Mouse (Mus musculus): Measurements from ENCODE around the gene Gm17018. TPM values are rescaled to one million over a fixed set of nuclear protein-coding genes. Genes with fewer than 3 reads are reported as not detected.

The Gm17018 gene
- total RNA-seq (2021) = 10 to 100 TPM; 55.2 to 55.4 TPM
- long read RNA-seq, experiment 1, transcript Gm17018-201 (6 exons, 1,353 nt) = major isoform, 31 of 46 reads
- long read RNA-seq, experiment 1, partial matches to known transcripts = 3 of 46 reads
- long read RNA-seq, experiment 1, other reads (novel, unspliced or antisense) = 12 of 46 reads
- long read RNA-seq, experiment 2, transcript Gm17018-201 (6 exons, 1,353 nt) = major isoform, 92 of 130 reads
- long read RNA-seq, experiment 2, partial matches to known transcripts = 5 of 130 reads
- long read RNA-seq, experiment 2, other reads (novel, unspliced or antisense) = 33 of 130 reads

DNA sequence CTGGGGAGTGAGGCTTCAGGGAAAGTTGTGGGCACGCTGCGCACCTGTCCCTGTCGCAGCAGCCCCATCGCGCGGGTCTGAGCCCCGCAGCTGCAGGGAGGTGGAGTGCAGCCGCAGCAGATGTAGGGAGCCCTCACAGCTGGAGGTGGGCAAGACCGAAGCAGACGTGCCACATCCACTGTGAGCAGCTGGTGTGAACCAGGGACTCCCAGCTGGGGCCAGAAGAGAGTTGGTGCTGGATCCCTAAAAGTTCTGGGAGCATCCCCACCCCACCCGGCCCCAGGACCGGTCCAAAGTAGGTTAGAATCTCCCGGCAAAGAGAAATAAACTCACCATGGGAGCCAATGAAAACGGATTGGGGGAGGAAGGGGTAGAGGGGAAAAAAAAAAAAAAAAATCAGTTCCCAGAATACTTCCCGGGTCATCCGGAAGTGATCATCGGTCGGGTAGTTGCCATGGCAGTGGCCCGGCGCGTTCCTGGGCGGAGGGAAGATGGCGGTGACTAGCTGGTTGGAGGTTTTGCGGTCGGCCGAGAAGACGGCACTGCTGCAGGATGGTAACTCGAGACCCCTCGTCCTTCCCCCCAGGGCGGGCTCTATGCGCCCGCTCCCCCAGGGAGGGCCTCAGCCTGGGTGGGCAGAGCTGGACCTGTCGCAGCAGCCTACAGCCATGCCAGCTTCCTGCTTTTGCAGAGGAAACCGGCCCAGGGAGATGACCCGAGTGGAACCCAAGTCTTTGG is at the start of gene Gm17018, which contains the start of gene Poll:
Gm17018 (plus strand) TSS at position 463 of the 738 bp plus-strand sequence.
Poll (minus strand) TSS at position 379 of the 738 bp plus-strand sequence.
- peak; percentile 79 to 87 for DNase-seq (ENCODE audit: low spot score in 2 of 2)

DNA sequence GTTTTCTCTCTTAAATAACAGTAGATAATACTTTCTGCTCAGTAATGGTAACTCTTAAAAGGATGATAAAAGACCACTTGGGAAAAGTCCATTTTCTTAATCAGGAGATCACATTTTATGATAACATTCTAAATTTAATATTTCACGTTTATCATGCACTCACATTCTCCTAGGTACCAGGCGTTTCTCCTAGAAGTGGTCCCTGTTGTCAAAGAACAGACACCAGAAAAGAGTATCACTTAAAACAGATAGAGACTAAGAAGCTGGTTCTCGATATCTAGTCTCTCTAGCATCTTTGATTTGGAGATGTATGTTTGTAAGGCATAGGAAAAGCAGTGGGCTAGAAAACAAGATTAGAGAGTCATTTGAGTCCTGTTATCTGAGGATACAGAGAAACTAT is 49.7 kb upstream of the Gm17018 start:
- DNase-seq (ENCODE audit: low spot score in 2 of 2) = no peak

DNA sequence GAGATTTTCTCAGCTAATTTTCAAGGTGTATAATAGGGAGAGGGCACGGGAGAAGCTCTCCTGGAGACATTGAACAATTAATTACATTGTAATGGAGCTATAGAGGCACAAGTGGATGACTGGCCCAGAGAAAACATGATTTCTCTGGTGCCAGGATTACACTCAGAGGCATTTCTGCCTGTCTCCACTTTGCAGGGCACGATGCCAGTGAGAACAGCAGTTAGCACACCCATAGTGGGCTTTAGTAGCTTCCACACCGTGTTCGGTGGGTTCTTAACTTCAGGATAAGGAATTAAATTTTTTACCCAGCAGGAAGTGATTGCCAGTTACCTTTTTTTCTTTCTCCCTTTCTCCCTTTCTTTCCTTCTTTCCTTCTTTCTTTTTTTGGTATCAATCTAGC is 49.0 kb upstream of the Gm17018 start:
- no peak for DNase-seq (ENCODE audit: low spot score in 2 of 2)

DNA sequence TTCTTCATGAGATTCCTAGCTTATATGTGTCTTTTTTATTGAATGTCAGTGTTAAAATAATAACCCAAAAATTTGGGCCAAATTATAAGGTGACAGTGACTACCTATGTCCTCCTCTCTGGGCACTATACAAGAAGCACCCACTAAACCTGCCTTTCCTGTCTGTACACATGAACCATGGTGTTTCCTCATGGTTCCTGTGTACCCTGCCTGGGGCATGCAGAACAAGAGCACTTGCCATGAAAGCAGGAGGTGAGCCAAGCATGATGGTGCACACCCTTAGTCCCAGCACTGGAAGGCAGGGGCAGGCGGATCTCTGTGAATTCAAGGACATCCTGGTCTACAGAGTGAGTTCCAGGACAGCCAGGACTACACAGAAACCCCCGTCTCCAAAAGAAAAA is 45.1 kb upstream of the Gm17018 start:
- no peak for DNase-seq (ENCODE audit: low spot score in 2 of 2)

DNA sequence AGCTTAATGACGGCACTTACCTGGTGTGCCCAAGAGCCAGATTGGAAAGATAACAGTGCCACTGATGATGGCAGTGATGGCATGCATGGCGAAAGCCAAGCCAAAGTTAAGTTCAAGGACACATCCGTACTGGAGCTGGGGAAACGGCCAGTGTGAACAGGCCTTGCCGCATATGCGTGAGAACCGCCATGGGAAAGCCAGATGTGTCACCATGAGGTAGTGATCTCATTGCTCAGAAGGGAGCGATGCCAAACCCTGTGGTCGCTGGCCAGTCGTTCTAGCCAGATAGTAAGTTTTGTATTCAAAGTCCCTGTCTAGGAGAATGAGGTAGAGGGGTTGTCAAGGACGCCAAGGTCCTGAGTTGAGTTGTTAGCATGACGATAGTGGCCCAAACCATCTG is 44.2 kb upstream of the Gm17018 start:
- no peak for DNase-seq (ENCODE audit: low spot score in 2 of 2)

DNA sequence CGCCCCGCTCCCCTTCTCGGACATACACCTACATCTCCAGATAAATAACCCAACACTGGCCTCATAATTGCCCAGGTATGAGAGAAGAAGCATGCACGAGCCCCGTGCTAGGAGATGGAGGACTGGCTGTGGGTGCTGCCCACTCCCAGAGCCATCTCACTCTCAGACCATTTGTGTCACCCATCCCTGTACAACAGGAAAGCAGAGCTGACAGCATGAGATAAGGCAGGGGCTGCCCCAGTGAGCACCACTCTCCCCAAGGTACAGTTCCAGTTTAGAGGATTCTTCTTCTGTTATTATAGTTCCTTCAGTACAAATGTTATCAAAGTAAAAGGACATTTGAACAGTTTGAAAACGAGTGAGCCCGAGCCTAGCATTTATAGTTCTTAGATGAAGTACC is 33.0 kb upstream of the Gm17018 start:
- DNase-seq (ENCODE audit: low spot score in 2 of 2) = no peak

DNA sequence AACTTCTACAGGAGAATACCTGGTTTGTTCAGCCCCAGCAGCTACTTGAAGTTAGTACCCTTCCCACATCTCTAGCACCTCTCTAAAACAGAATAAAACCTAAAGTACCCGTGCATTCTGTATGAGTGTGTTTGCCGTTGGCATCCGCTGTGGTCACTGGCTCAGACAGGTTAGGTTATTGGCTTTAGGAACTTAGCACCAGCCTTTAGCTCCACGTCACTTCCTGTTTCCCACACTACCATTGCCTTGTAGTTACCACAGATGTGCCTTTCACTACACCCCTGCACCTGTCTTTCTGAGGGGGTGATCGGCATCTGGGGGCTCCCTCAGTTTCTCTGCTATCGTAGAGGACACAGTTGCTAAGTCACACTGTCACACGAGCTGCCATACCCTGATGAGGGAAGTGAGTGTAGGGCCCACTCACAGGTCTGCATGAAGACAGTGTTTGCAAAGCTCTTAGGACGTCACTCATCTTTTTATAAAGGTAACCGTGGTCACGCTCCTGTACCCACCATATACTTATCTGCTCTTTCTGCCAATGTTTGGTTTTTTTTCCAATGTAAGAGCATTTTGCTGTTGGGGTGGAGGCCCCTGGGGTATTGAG is 32.4 kb upstream of the Gm17018 start:
- DNase-seq (ENCODE audit: low spot score in 2 of 2) = no peak

DNA sequence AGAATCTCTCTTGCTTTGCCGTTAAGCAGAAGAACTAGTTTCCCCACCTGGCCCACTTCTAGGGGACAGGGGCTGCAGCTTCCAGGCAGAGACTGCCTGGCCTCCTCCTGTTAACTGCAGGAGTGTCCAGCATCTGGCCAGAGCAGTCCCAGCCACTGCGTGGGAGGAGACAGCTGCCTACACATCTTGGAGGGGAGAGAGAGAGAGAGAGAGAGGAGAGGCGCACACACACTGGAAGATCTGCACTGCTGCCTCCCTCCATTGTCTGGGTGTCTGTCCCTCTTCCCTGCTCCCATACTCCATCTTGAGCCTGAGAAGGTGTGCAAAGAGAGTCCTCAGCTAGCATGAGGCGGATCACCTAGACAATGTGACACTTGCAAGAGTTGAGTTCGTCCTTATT is 31.1 kb upstream of the Gm17018 start:
- DNase-seq (ENCODE audit: low spot score in 2 of 2) = no peak

DNA sequence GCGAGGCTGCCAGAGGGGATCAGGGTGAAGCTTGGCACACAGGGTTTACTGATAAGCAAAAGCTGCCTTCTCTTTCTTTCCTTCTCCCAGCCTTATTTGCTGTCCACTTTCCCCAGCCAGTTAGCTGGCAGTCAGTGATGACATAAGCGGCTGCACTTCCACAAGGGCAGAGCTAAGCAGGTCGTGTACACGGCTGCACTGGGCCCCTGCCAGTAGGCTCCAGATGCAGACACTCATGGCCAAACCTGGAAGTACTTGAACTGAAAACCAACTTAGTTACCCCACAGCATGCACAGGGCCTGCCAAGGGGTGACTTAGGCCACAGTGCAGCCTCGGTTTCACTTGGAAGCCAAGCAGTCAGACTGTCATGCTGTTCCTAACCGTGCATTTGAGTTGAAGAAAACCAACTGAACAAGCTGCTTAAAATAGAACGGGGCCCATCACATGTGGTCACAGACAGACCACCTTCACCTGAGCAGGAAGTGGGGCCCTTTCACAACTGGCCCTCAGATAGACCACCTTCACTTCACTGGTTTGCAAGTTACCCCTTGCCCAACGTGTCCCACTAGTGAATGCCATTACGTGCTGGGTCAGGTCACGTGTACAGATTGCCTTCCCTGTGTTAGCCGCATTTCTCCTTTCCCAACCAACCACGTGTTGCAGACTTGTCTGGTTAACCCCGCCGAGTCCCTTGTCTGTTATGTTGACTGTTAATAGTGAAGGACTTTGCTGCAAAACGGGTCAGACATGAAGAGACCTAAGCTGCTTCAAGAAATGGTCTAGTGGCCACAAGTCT is 30.0 kb upstream of the Gm17018 start:
- no peak for DNase-seq (ENCODE audit: low spot score in 2 of 2)

DNA sequence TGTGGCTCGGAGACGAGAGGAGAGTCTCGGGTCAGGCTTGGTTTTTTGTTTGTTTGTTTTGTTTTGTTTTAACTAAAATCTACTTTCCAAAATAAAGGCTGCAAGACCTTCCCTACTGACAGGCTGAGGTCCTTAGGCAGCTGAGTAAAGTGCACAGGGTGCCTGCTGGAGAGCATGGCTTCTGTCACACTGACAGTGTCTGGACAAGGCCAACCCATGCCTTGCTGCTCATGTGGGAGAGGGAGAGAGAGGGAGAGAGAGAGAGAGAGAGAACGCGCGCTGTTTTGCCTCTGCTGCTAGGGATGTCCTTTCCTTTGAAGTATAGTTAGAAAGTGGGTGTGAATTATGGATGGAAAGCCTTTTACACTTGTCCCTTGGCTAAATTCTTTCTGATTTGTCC is 28.9 kb upstream of the Gm17018 start:
- no peak for DNase-seq (ENCODE audit: low spot score in 2 of 2)

DNA sequence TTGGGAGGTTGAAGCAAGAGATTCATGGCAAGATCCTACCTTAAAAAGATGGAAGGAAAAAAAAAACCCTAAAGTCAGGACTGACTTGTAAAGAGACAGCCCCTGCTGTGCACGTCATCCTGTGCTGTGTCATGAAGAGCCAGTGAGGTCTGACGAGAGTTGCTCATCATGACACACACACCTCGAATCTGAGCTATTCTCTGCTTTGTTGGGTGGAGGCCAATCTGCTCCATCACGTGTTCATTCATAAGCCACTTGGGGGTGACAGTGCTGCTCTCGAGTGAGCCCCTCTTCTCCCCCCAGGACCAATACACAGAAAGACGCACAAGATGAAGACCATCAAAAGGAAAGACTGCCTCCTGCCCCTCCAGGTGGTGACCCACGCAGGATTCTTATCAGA is 26.8 kb upstream of the Gm17018 start:
- no peak for DNase-seq (ENCODE audit: low spot score in 2 of 2)

DNA sequence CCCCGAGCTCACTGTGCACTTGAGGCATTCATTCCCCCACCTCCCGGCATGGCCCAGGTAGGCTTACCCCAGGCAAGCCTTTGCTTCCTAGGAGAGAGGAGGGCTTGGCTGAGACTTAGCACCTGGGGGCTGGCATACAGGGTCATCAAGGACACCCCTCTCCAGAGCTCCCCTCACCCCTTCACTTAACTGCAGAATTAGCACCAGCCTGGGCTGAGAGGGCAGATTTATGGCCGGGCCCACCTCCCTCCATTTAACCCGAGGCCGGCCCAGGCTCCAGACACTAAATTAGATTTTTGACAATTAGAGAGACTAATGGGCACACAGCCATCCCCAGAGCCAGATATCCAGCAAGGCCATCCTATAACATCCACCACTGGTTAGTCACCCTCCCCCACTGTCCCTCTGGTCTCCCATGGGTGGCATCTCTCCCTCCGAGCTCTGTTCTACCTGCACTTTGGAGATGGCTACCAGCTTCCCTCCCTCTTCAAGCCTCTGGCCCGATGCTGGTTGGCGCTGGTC is 25.1 kb upstream of the Gm17018 start:
- no peak for DNase-seq (ENCODE audit: low spot score in 2 of 2)

DNA sequence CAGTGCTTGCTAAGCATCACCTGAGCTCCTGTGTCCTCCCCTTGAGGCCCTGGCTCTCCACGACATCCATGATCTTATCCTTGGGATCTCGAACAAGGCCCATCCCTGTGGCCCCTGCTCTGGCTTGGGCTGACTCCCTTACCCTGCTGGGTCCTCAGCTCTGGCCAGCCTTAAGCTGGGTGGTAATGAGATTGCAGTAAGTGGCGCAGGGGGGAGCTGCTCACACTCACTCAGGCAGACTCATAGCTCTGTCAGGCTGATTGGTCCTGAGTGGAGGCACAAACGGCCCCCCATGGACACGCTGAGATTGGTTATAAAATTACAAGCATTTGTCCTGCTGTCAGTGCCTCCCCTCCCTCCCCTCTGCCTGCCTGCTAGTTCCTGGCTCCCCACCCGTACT is 24.5 kb upstream of the Gm17018 start:
- no peak for DNase-seq (ENCODE audit: low spot score in 2 of 2)

DNA sequence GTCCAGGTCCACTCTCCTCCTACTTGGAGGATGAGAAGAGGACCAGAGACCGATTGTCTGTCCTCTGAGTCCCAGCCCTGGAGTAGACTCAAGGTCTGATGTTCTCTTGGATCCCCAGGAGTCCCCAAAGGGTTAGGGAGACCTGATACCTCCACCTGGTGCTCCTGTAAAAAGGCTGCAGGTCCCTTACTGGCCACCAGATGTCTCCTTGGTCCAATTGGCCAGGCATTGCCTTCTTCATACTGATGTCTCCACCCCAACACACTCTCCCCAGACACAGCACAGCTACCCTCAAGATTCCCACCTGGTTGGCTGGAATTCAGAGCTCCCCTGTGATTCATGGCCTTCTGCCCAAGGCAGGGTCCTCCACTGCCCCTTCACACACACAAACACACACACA is 22.9 kb upstream of the Gm17018 start:
- no peak for DNase-seq (ENCODE audit: low spot score in 2 of 2)

DNA sequence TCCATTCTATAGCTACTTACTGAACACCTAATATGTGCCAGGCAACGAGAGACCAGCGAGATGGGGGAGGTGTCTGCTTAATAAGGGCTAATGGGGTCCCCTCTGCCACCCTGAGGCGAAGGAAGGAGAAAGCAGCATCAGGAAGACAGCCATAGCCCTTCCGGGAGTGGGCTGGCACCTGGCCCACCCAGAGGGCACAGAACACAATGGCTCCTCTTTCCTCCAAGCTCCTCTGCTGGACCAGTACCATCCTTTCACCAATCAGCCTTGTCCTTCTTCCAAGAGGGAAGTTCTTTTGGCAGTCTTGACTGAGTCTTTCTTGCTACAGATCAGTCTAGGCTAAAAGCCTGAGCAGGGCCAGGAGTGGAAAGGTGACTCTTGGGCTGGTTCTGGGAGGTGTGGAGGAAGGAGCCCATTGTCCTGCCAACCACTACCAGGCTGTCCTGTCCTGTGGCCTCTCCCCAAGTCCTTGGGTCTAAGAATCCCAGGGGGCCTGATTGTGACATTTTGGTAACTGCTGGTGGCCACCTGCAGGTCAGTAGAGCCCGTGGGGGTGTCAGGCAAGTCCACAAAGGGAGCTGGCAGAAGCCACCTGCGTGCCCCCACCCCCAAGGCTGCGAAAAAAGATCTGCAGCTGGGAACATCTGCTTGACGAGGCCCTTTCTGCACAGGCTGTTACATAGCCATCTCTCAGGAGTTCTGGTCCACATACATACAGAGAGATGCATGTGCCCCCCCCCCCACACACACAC is 19.6 kb upstream of the Gm17018 start:
- peak; percentile 36 to 53 for DNase-seq (ENCODE audit: low spot score in 2 of 2)

DNA sequence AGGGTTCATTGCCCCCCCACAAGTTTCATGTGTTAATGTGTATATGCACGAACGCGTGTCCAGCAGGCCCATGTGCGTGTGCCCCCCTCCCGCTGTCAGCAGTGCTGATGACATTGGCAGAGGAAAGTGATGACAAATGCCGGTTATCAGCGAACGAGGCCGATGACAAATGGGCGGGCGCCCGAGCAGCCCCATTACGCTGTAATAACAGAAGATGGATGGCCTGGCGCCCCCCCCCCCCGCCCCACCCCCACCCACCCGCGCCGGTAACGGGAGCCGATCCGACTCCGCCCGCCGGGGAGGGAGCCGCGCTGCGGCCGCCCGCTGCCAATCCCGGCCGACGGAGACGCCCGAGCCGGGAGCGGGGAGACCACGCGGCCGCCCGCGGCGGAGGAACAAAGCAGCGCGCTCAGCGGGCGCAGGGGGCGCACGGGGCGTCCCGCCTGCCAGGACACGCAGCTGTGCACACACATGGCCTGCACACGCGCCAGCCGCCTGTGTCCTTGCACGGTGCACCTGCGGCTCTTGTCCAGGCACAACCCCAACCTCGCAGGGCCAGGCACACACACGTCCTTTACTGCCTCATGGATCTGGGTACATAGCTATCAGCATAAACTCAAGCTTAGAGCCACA is 18.9 kb upstream of the Gm17018 start:
- peak; percentile 53 to 68 for DNase-seq (ENCODE audit: low spot score in 2 of 2)

DNA sequence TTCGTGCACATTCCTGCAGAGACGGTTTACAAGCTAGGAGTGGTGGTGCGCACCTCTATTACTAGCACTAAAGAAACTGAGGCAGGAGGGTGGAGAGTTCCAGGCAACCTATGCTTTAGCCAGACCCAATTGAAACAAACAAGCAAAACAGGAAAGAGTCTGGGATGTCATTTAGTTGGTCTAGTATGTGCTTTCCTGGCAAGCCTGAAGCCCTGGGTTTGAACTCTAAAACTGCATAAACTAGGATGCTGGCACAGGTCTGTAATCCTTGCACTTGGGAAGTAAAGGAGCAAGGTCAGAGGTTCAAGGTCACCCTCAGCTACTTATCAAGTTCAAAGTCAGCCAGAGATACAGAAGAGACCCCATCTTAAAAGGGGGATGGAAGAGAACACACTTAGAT is 18.4 kb upstream of the Gm17018 start:
- DNase-seq (ENCODE audit: low spot score in 2 of 2) = no peak

DNA sequence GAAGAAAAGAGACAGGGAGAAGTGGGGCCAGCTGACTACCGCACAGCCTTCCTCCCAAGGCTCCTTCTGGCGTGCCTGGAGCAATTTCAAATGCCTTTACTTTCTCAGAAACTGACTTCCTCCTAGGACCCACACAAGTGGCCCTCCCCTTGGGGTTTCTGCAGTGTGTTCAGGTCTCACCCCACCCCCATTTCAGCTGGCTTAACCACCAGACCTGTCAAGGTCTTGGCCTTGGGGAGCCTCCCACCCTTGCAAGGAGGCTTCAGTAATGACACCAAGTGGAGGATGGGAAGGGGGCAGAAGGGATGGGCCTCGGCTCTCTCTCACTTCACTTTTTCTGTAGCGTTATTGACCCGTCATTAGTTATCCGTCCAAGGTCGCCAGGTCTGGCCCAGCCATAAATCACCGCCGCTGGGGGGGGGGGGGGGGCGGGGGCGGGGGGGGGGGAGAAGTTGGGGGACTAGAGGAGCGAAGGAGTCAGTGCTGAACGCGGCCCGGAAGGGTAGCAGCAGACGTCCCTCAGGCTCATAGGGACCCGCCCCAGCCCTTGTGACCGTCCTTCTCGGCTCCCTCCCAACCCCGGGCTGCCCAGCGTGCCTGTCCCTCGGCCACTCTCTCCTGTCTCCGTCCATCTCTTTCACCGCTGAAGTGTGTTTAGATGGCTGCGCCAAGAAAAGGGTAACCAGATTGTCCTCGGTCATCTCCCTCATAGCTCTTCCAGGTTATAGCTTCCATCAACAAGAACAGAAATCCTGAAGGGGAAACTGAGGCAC is 16.1 kb upstream of the Gm17018 start:
- DNase-seq (ENCODE audit: low spot score in 2 of 2) = no peak

DNA sequence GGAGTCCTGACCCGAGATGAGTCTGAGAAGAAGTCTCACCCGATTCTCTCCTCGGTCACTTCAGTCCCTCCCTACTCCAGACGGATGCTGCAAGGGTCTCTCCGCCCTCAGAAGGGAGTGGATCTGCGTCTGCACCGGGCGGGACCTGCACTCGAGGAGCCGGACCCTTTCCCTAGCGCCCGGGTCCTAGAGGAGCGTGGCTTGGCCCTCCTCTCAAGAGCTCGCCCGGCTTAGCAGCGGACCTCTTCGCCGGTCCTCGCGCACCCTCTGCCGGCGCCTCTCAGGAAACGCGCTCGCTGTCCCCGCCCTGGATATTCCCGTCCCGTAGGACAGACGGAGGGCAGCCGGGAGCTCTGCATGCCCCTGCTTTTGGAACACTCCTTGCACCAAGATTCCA is 15.5 kb upstream of the Gm17018 start:
- DNase-seq (ENCODE audit: low spot score in 2 of 2) = peak; percentile 82

Measured in layer of hippocampus, postnatal 14 days (tissue).